Mouse (Mus musculus): ENCODE measurements around the gene Vmn2r7. TPM values are rescaled to one million over a fixed set of nuclear protein-coding genes. Genes with fewer than 3 reads are reported as not detected.
A peak's percentile ranks its signal among the peaks of the same experiment; 100 is the strongest.
"Not testable (repeated sequence)": the region's sequence is repeated elsewhere in the genome, so short reads cannot be mapped to it uniquely, and the experiment has no call there.

Vmn2r7 gene
- total RNA-seq (2021): not detected
- long read RNA-seq, experiment 1: 0 reads
- long read RNA-seq, experiment 2: 0 reads

DNA sequence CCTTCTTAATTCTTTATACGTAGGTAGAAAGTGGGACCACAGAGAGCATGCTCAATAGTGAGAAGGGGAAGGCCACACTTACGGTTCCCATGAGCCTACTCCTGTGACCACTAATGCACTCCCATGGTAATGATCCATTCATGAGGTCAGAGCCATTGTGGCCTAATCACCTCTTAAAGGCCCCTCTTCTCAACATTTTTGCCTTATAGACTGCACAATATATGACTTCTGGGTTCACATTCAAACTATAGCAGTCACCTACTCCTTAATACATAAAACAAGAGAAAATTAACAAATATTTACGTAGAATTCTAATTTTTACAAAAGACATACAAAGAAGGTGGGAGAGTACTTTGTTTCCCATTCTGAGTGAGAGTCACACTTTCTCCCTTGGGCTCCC, at the start of gene Vmn2r7:
Gene Vmn2r7 (minus strand): TSS at position 101 of the 400 bp plus-strand sequence.
- DNase-seq; H3K27ac ChIP-seq; intact Hi-C loops (cut with DNase I); H3K4me3 ChIP-seq: not testable (repeated sequence)

DNA sequence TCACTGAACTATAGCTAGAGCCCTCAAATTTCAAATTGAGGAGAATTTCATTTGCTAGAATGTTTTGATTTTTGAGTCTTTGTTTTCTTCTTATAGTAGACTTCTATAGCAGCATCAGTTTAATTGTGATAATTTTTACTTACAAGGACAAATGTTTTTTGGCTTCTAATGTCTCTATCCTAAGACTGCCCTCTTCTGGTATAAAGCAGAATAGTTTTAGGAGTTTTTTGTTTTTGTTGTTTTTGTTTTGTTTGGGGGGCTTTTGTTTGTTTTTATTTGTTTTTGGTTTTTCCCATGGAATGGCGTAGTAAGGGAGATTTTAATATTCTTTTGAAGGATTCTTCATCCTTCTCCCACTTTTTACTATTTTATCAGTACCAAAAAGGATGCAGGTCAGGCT, 45.2 kb upstream of the Vmn2r7 start:
- no peak for DNase-seq
- H3K27ac ChIP-seq: no peak overlapping the region
- intact Hi-C loops (cut with DNase I): no loop called here
- TF ChIP-seq CTCF (IDR thresholded peaks at IDR 0.05): peak; percentile 31
- no peak overlapping the region for H3K4me3 ChIP-seq

DNA sequence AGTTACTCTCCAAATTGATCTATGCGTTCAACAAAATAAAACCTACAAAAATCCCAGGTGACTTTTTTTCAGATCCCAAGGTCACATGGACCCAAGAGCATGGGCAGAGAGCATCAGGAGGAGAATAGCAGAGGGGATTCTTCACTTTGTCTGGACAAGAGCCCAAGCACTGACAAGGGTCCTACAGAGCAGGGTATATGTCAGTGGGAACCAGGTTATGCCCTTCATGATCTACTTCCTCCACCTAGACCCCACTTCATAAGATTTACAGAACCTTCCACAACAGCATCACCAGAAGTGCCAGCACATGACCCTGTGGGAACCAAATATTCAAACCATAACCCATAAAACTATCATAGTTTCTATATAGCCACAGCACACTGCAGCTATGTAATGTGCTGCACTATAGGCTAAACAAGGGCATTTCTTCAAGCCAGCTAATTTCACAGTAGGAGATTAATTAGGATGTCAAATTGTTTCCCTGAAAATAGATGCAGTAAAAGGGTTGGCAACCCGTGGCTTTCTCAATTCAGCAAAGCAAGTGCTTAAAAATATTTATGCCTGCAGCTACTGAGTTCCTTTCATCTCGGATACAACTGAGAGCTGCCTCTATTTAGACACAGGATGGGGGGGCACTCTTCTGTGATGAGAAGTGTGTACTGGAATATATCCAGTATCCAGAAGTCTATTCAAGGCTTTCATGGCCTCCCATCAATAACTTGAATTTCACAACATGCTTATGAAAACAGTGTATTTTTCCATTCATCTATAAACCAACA, 33.8 kb upstream of the Vmn2r7 start:
- no peak for DNase-seq
- intact Hi-C loops (cut with DNase I): no loop called here
- no peak for TF ChIP-seq CTCF (IDR thresholded peaks at IDR 0.05)

DNA sequence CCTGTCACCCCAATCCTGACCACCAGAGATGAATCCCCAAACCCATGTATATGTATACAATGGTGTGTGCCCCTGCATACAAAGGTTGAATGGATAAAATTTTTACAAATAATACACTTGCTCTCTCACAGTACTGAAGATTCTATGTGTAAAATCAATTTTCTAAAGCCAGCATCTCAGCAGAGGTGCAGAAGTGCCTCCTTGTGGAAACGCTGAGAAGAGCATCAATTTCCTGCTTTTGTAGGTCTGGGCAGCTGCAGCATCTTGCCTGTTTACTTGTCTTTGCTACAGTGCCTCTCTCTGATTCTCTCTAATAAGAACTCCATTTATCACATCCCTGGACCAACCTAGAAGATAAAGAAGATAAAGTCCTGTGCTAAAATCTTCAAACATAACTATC, 32.1 kb upstream of the Vmn2r7 start:
- intact Hi-C loops (cut with DNase I): no loop called here
- no peak for TF ChIP-seq CTCF (IDR thresholded peaks at IDR 0.05)
- Histone ChIP-seq H3K27ac (no peak overlapping the region), H3K4me3 (no peak overlapping the region)
- DNase-seq: no peak

More for the DNA sequence above, 33.8 kb upstream of the Vmn2r7 start:
- Histone ChIP-seq H3K27ac (no peak overlapping the region), H3K4me3 (no peak overlapping the region)

DNA sequence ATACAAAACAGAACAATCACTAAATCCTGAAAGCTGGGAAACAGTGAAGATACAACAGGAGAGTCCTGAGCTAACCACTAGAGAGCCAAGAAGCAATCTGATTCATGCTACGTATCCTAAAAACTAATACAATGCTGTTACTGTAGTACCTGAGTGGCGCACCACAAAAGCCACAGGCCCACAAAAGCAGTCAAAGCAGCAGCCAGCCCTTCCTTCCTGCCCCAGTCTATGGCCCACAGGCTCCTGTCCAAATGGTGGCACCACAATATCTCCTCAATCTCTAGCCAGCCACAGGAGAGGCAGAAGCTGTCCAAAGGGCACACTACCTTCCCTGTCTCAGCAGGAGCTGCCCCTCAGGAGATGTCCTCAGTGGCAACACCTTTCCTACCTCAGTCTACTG, 1.7 kb downstream of the Vmn2r7 start:
- TF ChIP-seq CTCF (IDR thresholded peaks at IDR 0.05): no peak
- H3K27ac ChIP-seq: no peak overlapping the region
- no peak for DNase-seq
- intact Hi-C loops (cut with DNase I): no loop called here
- H3K4me3 ChIP-seq: no peak overlapping the region

DNA sequence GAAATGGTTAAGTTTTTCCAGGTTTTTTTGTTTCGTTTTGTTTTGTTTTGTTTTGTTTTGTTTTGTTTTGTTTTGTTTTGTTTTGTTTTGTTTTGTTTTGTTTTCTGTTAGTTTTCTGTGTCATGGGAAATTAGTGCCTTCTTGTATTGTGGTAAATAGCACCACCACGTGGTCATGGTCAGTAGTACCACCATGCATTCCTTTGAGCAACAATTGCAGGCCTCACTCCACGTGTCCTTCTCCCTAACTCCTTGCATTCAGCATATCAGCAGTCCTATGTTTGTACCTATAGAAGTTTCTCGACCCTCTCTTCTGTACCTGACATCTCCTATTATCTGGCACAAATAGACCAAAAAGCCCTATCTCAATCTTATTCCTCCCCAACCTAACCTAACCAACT, 2.3 kb downstream of the Vmn2r7 start:
- peak; percentile 34 for DNase-seq
- H3K27ac ChIP-seq: no peak overlapping the region
- H3K4me3 ChIP-seq: no peak overlapping the region
- TF ChIP-seq CTCF (IDR thresholded peaks at IDR 0.05): peak; percentile 66
- intact Hi-C loops (cut with DNase I): no loop called here

DNA sequence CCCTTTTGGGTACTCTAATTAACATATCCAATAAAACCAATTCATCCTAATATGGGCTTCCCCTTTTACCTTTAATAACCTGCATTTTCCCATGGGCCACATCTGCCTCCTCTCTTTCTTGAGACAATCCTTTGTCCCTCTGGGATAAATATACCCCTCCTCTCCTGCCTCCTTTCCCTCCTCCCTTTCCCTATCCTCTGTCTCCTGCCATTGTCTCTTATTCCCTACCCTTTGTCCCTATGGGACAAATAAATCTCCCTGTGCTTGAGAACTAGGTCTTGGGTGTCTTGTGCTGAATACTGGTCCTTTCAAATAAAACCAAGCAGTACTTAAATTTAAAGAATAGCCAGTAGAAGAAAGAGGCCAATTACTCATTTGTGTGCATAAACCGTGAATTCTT, 13.4 kb downstream of the Vmn2r7 start:
- intact Hi-C loops (cut with DNase I): no loop called here
- H3K4me3 ChIP-seq: no peak overlapping the region
- TF ChIP-seq CTCF (IDR thresholded peaks at IDR 0.05): no peak
- DNase-seq: no peak
- no peak overlapping the region for H3K27ac ChIP-seq

DNA sequence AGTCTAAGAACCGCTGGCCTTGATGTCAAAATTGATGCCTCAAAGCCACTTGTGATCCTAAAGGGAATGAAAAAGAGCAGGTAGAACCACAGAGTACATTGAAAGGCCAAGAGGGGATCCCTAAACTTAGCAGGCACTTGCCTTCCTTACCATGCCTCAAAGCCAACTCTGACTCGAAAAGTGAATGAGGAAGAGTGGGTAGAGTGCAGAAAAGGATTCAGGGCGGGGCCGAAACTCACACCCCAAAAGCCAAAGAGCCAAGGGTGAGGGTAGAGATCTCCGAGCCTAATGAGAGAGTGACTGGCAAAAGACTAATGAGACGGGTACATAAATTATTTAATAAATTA, 53.3 kb downstream of the Vmn2r7 start:
- DNase-seq: no peak
- Histone ChIP-seq H3K27ac (no peak overlapping the region), H3K4me3 (no peak overlapping the region)
- no peak for TF ChIP-seq CTCF (IDR thresholded peaks at IDR 0.05)
- intact Hi-C loops (cut with DNase I): loop anchor here (2.0 kb wide), 1 partner anchor 750 kb away; no protein-coding TSS in a partner anchor

DNA sequence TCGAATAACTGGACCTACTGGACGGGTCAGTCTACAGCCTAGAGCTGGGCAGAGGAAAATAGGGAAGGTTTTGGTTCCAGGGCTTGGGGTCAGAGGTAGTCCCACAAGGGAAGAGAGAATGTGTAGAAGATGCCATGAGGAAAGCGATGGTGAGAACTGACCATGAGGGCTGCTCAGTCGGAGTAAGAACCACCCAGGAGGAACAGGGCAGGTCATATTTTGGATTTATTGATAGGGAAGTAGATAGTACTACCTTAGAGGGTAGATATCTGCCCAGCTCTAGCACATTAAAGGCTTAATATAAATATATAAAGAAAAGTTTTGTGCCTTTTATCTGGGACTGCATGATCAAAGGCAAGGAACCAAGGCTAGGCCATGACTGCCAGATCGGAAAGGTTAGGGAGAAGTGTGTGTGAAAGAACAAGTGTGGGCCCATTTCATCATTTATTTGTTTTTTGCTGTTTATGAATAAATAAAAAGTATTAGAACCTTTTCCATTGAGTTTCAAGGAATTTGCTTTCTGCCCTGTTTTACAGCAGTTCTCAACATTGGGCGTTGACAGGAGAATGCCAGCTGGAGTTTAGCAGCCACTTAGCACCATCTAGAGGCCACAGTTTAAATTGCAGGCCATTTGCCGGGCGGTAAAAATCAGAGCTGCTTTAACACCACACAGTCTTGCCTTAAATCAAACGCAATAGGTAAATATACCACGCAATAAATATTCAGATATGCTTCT, 53.9 kb downstream of the Vmn2r7 start:
- Histone ChIP-seq H3K27ac (no peak overlapping the region), H3K4me3 (no peak overlapping the region)
- TF ChIP-seq CTCF (IDR thresholded peaks at IDR 0.05): peak; percentile 82
- DNase-seq: peak; percentile 45
- intact Hi-C loops (cut with DNase I): loop anchor here (2.0 kb wide), 1 partner anchor 750 kb away; no protein-coding TSS in a partner anchor

DNA sequence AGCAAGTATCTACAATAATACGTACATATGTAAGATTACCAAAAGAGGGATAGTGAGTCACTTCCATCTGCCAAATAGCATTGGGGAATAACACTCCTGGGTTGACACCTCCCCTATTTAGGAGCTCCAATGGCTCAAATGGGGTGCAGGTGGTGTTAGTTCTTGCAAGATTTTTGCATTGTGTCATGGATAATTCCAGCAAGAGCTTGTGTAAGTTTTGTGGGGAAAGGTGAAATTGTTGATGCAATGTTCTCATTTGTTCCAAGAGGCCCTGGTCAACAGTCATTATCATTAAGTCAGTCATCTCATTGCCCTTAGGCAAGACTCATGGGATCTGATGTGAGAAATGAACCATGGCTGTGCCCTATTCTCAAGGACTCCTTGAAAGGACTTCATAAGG, 61.7 kb downstream of the Vmn2r7 start:
- TF ChIP-seq CTCF (IDR thresholded peaks at IDR 0.05): no peak
- Histone ChIP-seq H3K4me3 (no peak overlapping the region), H3K27ac (no peak overlapping the region)
- intact Hi-C loops (cut with DNase I): no loop called here
- no peak for DNase-seq

DNA sequence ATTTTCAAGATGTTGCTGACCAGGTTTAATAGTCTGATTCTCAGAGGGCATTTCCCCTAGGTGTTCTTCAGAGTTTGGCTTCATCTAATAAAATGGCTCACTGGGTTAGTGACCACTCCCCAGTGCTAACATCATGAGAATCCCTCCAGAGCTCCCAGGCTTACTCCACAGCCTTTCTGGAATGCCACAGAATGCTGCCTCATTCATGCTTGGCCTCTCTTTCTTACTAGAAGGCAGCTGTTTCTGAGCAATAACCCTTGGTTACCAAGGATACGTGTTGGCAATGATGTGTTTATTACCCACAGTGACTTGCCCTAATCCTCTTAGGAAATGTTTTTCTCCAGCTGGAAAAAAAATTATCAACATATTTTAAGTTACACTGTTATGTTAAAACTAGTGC, 72.4 kb downstream of the Vmn2r7 start:
- Histone ChIP-seq H3K27ac (no peak overlapping the region), H3K4me3 (no peak overlapping the region)
- no peak for TF ChIP-seq CTCF (IDR thresholded peaks at IDR 0.05)
- DNase-seq: no peak
- intact Hi-C loops (cut with DNase I): no loop called here

DNA sequence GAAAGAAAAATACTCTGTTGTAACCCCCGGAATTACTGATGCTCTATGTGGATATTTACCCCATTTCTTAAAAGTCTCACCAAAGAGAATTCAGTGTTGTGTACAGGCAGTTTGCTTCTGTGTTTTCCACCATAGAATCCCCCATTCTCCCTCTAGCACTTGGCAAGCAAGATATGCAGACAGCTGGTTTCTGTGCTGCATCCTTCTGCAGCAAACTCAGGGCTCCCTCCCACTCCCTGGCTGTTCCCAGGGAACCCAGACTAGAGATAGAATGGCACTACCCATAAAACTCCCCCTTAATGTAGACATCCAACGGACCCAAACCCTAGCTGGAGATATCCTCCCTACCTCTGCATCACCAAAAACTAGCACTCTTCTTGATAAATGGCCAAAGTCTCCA, 88.4 kb downstream of the Vmn2r7 start:
- no peak overlapping the region for H3K4me3 ChIP-seq
- TF ChIP-seq CTCF (IDR thresholded peaks at IDR 0.05): no peak
- no peak for DNase-seq
- H3K27ac ChIP-seq: no peak overlapping the region
- intact Hi-C loops (cut with DNase I): no loop called here

DNA sequence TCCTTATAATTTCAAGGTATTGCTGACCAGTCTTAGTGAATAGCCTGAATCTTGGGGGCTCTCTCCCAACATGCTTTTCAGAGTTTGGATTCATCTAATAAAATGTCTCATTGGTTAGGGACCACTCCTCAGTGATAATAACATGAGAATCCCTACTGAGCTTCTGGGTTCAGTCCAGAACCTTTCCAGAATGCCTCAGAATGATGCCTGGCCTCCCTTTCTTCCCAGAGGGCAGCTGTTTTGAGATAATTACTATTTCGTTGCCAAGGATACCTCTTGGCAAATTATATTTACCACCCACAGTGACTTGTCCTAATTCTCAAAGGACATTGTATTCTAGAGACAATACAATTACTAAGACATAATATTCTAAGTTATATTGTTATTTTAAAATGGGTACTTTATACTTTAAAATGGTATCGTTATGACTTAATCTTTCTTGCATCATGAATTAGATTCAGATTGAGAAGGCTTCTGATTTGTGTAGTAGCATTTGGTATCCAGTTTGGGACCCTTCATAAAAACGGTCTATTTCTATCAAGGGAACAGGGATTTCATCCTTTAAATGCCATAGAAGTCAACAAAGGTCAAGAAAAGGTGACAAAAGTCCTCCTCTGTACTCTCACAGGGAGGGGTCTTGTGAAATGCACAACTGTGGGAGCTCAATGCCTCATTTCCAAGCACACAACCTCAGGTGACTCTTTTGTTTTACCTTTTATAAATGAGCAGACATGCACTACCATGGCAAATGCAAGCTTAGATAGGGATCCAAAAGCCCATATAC, 117.2 kb downstream of the Vmn2r7 start:
- intact Hi-C loops (cut with DNase I): loop anchor here (5.0 kb wide), 1 partner anchor 165 kb away; no protein-coding TSS in a partner anchor
- not testable (repeated sequence) for H3K4me3 ChIP-seq, H3K27ac ChIP-seq, DNase-seq

DNA sequence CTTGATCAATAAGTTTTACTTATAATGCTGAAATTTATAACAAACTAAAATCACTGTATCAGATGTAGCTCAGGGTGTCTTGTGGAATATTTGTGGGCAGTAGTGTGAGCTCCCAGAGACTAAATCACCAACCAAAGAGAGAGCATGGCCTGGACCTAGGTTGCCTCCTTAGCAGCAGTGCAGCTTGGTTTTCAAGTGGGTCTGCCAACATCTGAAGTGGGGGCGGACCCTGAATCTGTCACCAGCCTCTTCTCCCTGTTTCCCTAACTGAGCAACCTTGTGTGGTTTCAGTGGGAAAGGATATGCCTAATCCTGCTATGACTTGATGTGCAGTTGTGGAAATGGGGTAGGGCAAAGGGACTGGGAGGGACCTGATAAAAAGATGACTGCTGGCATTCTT, 118.8 kb downstream of the Vmn2r7 start:
- not testable (repeated sequence) for DNase-seq, H3K4me3 ChIP-seq, H3K27ac ChIP-seq
- intact Hi-C loops (cut with DNase I): loop anchor here (5.0 kb wide), 1 partner anchor 163 kb away; no protein-coding TSS in a partner anchor

DNA sequence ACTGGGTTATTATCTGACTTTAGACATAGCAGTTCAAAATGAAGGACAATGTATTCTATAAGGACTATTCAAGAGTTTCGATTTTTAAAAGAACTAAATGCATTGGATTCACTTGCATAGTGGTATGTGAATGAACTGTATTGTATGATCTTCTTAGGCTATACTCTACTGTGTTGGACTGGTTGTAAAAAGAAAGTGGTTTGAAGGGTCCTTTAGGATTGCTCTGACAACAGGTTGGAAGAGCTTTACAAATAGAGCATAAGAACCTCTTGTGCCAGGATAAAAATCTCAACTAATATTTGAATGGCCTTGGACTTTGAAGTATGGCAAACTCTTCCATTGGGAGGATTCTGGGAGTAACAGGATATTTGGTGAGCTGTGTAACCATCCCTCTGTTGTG, 168.5 kb downstream of the Vmn2r7 start:
- DNase-seq; intact Hi-C loops (cut with DNase I): not testable (repeated sequence)

More for the DNA sequence above, 168.5 kb downstream of the Vmn2r7 start:
- not testable (repeated sequence) for H3K27ac ChIP-seq, H3K4me3 ChIP-seq

All from gastrocnemius, adult 2 months (tissue).